Mouse (Mus musculus): ENCODE results near the gene Eef2k.

Gene Eef2k

DNA sequence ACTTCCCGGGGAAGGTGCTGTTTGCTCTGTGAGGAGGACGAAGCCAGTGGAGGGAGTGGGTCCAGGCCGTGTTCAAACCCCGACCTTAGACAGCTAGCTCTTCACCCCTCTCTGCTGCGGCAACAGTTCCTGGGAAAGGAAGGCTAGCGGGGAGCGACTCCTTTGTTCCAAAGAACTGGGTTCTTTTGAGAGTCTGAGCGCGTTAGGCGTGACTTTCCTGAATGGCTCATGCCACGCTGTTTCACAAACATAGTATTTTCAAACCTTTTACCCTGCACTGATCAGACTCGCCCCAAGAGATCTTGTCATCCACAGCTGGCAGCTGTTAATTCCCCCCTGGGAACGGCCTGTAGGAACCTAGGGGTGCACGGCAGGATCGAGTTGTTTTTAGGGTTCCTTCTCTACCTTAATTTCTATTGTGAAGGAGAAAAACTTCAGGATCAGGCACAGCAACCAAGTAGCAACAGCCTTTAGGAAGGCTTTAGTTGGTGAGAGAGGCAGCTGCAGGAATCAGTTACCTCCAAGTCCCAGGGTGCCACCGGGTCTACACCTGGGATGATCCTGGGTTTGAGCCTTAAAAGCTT is 1.3 kb downstream of the Eef2k start:
- DNase-seq (ENCODE audit: low read depth, low spot score): no peak

DNA sequence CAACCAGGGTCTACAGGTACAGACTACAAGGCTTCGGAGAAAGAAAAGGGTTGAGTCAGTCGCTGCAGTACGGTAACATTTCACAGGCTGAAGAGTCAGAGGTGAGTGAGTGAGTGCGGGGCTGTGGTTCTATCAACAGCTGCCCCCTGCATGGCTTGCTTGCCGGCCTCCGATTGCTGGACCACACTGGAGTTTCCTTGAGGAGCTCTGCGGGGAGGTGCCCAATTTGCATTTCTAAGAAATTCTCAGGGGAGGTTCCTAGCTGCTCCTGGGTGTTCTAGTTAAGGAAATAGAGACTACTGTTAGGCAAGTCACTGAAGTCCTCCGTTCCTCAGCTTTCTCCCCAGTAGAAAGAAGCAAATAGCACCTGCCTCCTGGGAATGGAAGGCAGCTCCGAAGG is 2.1 kb downstream of the Eef2k start:
- DNase-seq (ENCODE audit: low read depth, low spot score): no peak

DNA sequence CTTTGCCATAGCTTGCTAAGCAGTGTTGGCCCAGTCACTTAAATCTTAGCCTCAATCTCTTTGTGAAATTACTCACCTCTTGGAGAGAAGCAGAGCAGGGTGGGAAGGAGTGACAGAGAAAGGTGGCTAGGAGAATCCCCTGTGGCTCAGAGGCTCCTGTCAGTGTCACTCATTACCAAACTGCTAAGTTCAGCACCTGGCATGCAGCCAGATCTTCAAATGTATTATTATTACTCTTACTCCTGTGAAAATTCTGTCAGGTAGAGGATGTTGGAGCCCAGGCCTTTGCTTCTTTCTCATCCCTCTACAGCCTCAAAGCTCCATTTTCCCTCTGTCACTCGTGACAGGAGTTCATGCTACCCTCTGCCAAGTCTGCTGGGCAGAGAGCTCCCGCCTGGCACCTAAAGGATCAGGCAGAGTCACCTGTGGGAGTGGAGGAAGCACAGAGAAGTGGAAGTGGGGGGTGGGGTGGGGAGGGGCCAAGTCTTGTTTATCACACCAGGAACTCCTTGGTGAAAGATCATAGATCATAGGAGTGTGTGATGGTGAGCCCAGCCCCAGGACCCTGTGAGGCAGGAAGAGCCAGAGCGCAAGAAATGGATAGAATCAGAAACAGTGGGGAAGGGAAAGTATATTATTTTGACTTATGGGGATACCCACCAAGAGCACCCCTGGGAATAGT is 6.3 kb downstream of the Eef2k start:
- no peak for DNase-seq (ENCODE audit: low read depth, low spot score)

DNA sequence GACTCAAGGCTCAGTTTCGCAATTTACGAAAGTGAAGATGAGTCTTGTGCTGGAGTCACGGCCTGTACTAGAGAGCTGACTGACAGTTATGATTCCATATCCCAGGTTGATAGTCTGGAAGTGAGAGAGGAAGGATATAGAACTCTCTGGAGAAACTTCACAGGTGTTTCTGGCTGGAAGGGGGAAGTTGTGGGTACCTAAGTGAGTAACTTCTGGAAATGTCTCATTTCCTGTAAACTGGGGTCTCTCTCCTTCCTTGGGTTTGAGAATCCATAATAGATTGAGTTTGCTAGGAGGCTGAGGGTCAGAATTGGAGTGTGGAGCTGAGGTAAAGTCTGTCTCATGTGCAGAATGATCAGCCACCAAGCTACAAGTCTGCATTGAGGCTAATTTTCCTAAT is 7.5 kb downstream of the Eef2k start:
- DNase-seq (ENCODE audit: low read depth, low spot score): no peak

DNA sequence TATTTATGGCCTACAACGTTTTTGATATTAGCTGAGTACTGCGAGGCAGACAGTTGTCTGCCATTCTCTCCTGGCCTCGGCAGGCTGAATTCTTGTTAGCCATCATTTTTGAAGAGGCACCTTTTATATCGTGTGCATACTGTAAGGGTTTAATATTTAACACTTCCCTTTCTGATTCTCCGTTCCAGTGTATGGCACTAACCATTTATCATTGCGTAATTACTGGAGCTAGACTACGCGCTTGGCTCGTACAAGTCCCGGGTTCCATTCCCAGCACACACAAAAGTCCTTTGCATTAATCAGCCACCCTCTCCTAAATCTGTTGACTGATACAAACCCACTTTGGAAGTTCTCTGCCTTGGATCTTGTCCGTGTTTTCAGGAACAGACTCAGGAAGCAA is 17.2 kb downstream of the Eef2k start:
- no peak for DNase-seq (ENCODE audit: low read depth, low spot score)

DNA sequence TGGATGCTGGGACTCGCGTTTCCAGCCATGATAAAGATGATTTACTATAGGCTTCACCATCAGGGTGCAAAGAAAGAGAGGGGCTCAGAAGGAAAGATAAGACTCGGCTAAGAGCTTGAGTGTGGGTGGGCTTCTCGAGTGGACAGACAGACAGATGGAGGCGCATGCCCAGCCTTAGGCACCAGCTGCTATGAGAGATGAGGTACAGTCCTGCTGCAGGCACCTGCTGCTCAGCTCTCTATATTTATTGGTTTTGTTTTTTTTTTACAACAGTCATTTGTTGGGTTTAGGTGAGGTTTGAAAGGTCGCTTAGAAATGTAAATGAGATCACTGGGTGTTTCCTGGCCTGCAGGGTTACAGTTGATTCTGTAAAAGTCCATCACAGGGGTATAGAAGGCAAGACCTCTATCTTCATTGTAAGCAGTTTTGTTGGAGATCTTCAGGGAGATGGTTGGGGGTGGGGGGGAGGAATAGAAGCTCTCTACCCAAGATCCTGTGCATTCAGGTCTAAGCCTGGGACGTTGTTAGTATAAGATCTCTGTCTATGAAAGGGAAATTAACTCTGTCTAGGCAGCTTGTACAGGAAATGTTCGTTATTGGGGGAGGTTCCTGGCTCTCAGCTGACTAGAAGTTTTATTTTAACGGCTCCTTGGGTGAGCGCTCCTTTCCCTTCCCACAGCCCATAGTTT is 18.3 kb downstream of the Eef2k start:
- no peak for DNase-seq (ENCODE audit: low read depth, low spot score)

DNA sequence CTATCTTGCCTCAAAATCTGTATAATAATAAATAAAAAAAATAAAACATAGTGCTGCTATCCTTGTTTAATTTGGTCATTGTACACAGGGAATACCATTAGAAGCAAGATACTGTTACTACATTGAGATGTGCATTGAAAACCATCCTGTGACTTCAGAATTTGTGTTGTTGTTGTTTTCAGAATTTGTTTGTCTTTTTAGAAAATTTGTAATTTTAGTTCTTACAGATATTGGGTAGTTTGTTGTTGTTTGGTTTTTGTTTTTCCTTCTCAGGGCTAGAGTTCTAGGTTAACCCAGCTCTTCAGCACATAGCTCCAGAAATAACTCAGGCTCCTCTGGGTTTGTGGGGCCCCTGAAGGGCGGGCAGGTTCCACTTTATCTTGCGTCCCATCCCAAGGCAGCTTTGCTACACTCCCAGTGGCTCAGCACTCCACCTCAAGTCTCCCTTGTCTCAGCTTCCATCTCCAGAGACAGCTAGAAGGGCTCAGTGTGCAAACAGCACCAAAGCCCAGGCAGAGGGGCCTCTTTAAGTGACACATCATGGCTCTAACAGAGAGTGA is 18.9 kb downstream of the Eef2k start:
- no peak for DNase-seq (ENCODE audit: low read depth, low spot score)

DNA sequence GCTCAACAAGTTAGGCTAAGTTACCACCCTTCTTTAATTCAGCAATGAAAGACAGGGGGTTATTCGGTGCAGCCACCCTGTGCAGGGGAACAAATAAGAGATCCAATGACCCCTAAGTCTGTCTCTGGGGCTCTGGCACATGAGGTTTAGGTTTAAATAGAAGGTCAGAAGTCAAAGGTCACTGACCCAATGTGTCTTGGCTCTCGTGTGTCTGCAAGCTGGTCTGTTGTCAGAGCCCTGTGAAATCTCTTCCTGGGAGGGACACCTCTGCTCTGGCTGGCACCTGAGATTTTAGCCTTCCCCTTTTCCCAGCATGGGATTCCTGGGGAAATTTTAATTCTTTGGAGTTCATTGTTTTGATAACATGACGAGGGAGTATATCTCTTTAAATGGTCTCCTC is 19.6 kb downstream of the Eef2k start:
- DNase-seq (ENCODE audit: low read depth, low spot score): no peak

DNA sequence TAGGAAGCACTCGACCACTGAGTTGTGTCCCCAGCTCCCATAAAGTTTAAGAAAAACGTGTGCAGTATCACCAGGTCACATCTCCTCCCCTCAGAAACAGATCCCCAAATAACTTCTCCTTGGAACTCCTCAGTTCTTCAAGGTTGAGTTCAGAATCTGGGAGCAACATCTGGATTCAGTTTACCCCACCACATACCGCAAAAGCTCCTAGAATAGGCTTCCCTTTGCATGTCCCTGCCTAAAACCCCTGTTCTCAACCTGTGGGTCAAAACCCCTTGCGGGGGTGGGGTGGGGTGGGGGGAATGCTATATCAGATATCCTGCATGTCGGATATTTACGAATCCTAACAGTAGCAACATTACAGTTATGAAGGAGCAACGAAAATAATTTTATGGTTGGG is 20.0 kb downstream of the Eef2k start:
- DNase-seq (ENCODE audit: low read depth, low spot score): no peak

DNA sequence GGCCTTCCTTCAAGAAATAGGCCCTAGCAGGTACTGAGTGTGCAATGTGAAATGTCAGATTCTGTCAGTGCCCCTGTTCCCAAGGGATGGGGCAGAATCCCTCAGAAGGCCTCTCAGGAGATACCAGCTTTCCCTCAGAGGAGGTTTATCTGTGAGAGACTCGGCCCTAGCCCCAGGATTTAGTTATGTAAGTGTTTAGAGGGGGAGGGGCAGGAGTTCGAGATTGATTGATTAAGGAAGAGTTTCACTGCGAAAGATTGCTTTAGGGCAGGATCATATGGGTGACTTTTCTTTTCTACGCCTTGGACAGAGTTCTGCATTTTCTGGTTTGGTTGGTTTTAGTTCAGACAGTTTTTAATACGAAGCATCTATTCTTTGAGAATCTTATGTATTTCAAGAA is 20.8 kb downstream of the Eef2k start:
- no peak for DNase-seq (ENCODE audit: low read depth, low spot score)

DNA sequence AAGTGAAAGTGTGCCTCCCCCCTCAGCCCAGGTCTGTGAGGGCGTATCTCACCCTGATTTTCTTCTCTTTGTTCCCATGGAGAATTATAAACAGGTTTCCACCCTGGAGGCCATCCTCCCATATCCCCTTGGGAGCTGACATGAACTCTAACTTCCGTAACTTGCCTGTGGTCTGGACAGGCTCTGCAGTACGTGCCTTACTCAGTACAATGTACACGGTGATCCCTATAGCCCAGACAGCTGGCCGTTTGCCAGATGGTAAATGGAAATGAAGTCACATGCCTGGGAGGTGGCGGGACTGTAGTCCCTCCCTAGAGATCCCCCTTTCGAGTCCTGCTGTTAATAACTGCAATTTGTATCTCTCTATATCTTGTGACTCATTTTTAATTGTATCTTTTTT is 22.5 kb downstream of the Eef2k start:
- DNase-seq (ENCODE audit: low read depth, low spot score): no peak

DNA sequence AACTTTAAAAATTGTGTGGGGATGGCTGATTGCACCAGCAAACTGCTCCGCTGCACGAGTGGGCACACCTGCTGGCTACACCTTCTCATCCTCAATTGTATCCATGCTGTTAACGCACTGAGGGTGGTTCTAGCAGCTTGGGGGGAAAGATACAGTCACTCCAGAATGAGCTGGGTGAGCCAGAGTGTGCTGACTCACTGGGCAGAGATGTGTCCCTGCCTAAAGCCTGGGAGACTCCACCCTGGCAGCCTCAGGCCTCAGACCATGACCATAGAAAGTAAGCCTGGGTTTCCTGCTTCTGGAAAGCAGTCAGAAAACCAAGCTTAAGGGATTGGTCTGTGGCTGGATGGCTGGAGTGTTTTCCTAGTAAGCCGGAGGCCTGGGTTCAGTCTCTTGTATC is 23.2 kb downstream of the Eef2k start:
- no peak for DNase-seq (ENCODE audit: low read depth, low spot score)

DNA sequence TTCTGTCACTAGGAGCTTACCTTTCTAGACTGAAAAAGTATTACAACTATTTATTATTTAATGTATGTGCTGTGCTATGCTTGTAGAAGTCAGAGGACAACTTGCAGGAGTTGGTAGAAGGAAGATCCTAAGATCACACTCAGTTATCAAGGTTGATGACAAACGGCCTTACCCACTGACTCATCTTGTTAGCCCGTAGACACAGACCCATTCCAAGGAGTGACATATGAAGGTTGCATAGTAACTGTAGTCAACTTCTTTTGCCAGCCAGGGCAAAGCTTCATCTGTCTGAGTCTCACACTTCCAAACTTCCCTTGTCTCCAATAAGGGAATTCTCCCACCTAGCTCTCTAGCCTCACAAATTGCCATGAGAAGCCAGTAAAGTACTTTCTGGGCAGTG is 24.1 kb downstream of the Eef2k start:
- DNase-seq (ENCODE audit: low read depth, low spot score): no peak

DNA sequence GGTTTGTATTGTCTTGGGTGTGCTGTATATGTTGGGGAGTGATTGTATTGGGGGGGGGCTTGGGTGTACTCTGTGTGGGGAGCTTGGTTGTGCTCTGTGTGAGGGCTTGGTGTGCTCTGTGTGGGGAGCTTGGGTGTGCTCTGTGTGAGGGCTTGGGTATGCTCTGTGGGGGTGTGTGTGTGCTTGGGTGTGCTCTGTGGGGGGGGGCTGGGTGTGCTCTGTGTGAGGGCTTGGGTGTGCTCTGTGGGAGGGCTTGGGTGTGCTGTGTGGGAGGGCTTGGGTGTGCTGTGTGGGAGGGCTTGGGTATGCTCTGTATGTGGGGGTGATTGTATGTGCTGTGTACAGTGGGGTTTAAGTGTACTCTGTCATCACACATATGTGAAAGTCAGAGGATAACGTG is 25.1 kb downstream of the Eef2k start:
- no peak for DNase-seq (ENCODE audit: low read depth, low spot score)

DNA sequence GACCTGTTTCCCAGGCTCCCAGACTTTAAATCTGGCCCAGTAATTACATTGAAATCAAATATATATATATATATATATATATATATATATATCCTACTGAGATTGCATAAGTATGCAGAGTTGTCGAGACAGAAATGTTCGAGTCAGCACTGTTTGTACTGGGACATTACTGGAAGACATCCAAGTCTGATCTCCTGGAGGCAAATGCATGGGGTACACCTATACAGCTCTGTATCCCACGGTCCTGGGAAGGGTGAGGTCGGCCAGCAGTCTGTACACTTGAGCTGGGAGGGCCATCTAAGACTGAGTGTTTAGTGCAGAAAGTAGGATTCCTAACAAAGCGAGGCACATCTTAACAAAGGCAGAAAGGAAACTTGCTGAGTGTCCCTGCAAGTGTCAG is 27.3 kb downstream of the Eef2k start:
- no peak for DNase-seq (ENCODE audit: low read depth, low spot score)

DNA sequence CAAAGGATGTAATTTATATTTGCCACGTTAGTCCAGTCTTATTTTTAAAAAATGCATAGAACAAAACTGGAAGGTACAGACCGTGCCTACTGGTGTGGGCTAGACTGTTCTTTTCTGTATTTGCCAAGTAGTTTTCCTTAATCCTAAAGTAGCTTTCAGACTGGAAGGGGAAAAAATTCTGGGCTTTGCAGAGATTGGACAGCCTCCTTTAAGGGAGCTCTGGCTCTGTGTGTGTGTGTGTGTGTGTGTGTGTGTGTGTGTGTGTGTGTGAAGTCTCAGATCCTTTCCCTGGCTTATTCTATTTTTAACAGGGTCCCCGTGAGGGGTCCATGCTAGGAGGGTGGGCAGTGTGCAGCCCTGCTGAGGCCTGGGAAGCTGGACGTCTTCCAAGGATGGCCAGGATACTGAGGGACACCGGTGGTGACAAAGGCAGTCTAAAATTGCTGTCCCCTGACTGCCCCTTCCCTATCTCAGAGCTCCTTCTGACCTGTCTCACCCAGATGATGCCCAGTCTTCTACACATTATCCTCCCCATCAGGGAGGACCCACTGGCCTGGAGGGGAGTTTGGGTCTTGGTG is 27.9 kb downstream of the Eef2k start:
- DNase-seq (ENCODE audit: low read depth, low spot score): peak; percentile 41

DNA sequence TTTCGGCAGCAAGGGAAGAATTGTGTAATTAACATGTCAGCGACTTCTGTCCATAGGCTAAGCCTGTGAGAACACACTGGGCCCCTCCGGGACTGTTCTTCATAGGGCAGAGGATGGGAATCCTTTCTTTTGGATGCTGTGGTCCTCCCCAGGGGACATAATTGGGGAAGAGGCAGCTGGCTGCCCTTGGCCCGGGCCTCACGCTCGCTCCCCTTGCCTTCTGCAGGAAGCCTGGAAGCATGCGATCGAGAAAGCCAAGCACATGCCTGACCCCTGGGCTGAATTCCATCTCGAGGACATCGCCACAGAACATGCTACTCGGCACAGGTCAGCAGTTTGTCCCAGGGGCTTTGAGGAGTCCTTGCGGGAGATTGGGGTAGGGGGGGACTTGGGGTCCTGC is 30.5 kb downstream of the Eef2k start:
- DNase-seq (ENCODE audit: low read depth, low spot score): no peak

DNA sequence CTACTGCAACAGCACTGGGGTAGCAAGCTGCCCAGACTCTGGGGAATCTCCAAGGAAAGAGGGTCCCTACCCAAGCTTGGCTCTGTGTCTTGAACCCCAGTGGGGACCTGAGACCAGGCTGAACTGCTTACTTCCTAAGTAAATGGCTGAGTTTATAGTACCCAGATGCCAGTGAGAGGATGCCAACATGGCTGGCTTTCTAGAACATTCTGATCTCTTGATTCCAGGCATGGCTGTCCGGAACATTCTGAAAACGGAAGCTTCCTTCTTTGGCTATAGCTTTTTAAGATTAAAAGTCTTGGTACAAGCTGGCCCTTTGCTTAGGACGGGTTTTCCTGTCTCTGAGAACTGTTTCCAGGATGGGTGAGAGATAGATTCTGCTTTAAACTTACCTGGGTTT is 31.4 kb downstream of the Eef2k start:
- no peak for DNase-seq (ENCODE audit: low read depth, low spot score)

DNA sequence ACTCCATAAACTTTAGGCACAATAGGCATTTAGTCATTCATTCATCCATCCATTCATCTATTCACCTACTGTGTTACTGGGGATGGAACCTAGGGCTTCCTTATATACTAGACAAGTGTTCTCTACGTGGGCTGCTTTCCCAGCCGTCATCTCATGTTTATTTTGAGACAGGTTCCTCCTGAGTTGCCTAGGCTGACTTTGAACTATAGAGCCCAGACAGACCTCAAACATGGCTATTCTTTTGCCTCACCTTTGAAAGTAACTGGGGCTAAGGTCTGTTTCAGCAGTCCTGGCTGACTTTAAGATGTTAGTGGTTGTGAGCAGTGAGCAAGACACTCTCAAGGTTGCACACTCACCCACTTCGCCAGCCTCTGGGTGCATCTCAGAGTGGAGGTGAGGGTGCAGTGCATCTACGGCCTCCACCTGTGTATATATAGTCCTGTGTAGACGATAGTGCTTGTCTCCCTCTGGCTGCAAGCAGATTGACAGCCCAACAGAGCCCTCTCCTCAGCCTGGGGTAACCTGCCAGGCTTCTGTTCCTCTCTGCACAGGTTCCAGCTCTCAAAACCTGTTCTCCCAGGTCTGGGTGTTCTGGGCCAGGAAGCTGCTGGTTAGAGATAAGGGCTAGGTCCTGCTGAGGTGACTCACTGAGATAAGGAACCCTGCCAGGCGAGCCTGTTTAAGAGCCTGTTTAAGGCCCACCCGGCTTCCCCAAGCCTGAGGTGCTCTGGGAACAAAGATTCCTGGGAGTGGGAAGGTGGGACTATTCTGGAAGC is 32.3 kb downstream of the Eef2k start:
- no peak for DNase-seq (ENCODE audit: low read depth, low spot score)

DNA sequence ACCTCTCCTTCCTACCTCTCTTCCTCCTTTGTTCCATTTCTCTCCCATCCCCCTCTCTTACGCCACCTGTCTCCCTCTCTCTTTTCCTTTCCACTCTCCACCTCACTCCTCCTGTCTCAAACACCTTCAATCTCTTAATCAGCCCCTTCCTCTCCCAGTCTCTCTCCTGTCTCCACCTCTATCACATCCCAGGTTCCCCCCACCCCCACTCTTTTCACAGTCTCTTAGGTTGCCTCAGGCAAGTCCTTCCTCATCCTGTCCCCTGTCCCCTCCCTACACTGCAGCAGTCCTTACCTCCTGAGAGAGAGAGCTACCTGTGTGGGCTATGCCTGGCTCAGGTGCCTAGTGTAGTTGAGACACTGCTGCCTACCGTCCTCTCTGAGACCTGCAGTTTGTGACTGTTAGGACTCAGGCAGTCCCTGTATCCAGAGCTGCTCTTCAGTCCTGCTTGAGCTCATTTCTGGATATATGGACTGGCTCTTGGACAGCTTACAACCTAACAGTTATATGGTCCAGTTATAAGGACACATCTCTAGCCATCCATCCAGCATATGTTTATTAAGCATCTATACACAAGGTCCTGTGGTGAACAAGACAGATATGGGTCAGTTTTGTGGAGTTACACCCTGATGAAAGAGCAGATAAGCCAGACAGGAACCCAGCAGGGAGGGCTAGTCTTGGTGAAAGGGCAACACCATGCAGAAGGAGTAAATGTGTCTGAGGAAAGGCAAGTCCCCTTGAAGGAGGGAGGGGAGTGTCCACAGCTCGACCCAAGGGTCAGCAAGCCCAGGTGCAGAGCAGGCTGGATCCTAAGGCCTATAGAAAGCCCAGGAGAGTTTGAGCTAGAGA is 33.1 kb downstream of the Eef2k start:
- no peak for DNase-seq (ENCODE audit: low read depth, low spot score)

DNA sequence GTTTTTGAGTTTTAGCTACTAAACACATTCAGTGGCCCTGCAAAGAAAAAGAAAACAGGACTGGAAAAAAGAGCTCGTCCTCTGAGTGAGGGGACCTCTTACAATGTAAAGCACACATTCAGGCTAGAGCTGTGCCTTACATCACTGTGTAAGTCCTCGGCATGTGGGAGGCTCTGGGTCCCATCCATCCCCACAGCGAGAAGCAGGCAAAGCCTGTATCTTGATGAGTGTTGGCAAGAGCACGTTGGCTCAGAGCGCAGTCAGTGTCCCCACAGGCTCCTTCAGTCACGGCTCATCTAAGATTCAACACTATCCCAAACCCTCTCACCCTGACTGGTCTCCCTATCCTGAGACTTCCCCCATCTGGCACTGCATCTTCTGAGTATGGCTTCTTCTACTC is 35.6 kb downstream of the Eef2k start:
- DNase-seq (ENCODE audit: low read depth, low spot score): peak; percentile 65

All from telencephalon, adult 2 months (tissue).